Mouse (Mus musculus): Measurements from ENCODE around the gene Astn2. TPM values are rescaled to one million over a fixed set of nuclear protein-coding genes. Genes with fewer than 3 reads are reported as not detected.

Astn2 gene
- total and polyA plus RNA-seq, 3 experiments = not detected

DNA sequence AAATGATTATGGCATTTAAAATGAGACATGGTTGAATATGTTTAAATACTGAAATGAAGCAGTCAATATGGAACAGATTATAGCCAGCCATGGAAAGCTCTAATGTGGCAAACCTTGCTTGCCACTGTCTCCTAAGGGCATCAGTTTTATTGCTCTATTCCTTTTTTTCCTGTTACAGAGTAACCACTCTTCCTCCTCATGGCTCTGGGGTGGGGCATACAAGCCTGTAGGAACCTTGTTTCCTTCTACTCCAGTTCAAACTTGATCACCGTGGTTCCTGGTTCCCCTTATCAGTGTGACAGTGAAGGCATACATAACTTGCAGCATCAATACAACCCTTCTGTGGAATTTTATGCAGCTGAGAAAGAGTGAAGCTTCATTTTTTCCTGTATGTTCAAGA, 517.5 kb downstream of the Astn2 start:
- TF ChIP-seq USF2 (IDR thresholded peaks at IDR 0.05; ENCODE audit: borderline replicate concordance in 1 of 2, insufficient read depth in 1 of 2, low read depth in 1 of 2, low read length in 2 of 2) = no peak
- TF ChIP-seq NRF1 (IDR thresholded peaks at IDR 0.05; ENCODE audit: insufficient read depth, low read depth, low read length, poor library complexity, severe bottlenecking) = no peak
- TF ChIP-seq MEF2A (IDR thresholded peaks at IDR 0.05; ENCODE audit: extremely low read depth, insufficient replicate concordance, low read depth, low read length, poor library complexity, severe bottlenecking) = no peak
- TF ChIP-seq SIN3A (IDR thresholded peaks at IDR 0.05; ENCODE audit: low read length) = no peak
- TF ChIP-seq MAX (IDR thresholded peaks at IDR 0.05; ENCODE audit: low read length) = no peak
- TF ChIP-seq CHD2 (IDR thresholded peaks at IDR 0.05; ENCODE audit: low read length) = no peak
- no peak for TF ChIP-seq ELF1 (IDR thresholded peaks at IDR 0.05; ENCODE audit: low read depth, low read length)
- TF ChIP-seq POLR2AphosphoS2 (IDR thresholded peaks at IDR 0.05; ENCODE audit: low read length) = no peak
- TF ChIP-seq ZNF384 (IDR thresholded peaks at IDR 0.05; ENCODE audit: low read depth, low read length) = no peak
- TF ChIP-seq RCOR1 (IDR thresholded peaks at IDR 0.05; ENCODE audit: low read depth, low read length) = no peak
- no peak for TF ChIP-seq MAFK (IDR thresholded peaks at IDR 0.05; ENCODE audit: borderline replicate concordance, low read depth, low read length)
- TF ChIP-seq NELFE (IDR thresholded peaks at IDR 0.05; ENCODE audit: low read depth, low read length) = no peak
- no peak for TF ChIP-seq UBTF (IDR thresholded peaks at IDR 0.05; ENCODE audit: borderline replicate concordance, insufficient read depth, low read depth, low read length)
- no peak for TF ChIP-seq ZKSCAN1 (IDR thresholded peaks at IDR 0.05; ENCODE audit: low read depth, low read length)
- TF ChIP-seq EP300 (IDR thresholded peaks at IDR 0.05; ENCODE audit: low read depth in 1 of 2, low read length in 2 of 2) = no peak
- no peak for TF ChIP-seq GABPA (IDR thresholded peaks at IDR 0.05; ENCODE audit: low read depth, low read length)
- no peak for TF ChIP-seq MXI1 (IDR thresholded peaks at IDR 0.05; ENCODE audit: low read depth, low read length)
- TF ChIP-seq MYC (IDR thresholded peaks at IDR 0.05; ENCODE audit: low read depth, low read length) = no peak
- no peak for TF ChIP-seq TAL1 (IDR thresholded peaks at IDR 0.05; ENCODE audit: low read length)
- TF ChIP-seq POLR2AphosphoS5 (IDR thresholded peaks at IDR 0.05; ENCODE audit: borderline replicate concordance, low read depth, low read length) = no peak
- H3K27ac ChIP-seq (ENCODE audit: control insufficient read depth, low read depth, low read length) = no peak overlapping the region

DNA sequence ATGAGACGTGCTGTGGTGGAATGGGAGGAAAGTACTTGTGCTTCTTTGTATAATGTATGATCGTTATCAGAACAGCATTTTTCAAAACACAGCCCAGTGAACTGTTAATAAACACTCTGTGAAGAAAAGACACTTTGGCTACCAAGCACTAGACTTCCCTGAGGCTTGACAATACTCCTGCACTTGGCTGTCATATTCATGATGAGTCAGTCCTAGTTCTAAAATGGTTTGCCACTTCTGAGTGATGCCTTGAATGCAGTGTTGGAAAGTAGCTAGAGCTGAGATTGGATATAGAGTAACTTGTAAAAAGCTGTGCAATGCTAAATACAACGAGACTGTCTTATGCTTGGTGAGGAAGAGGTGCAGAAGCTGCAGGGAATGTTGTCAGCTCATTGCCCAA, 518.5 kb downstream of the Astn2 start:
- Histone ChIP-seq H3K36me3 (ENCODE audit: control insufficient read depth in 1 of 2, insufficient read depth in 2 of 2, low read length in 2 of 2) (no peaks in the 10 kb centered on the region), H3K9ac (ENCODE audit: control insufficient read depth, low read depth, low read length, poor library complexity, severe bottlenecking) (no peak overlapping the region), H3K79me2 (ENCODE audit: control insufficient read depth, insufficient read depth, low read length, poor library complexity) (no peaks in the 10 kb centered on the region), H3K4me1 (ENCODE audit: control insufficient read depth in 1 of 2, insufficient read depth in 2 of 2, low read length in 2 of 2) (no peaks in the 10 kb centered on the region), H3K4me3 (ENCODE audit: control insufficient read depth in 1 of 2, insufficient read depth in 1 of 2, low read depth in 2 of 2, low read length in 2 of 2) (no peak overlapping the region), H3K9me3 (replicated peaks; ENCODE audit: insufficient read depth, low read length) (no peaks in the 10 kb centered on the region), H3K27ac (ENCODE audit: control insufficient read depth, low read depth, low read length) (no peak overlapping the region), H3K27me3 (ENCODE audit: control insufficient read depth in 1 of 2, insufficient read depth in 2 of 2, low read length in 2 of 2) (no peaks in the 10 kb centered on the region)
- DNase-seq (ENCODE audit: low read depth, low spot score) = no peak
- no peak for TF ChIP-seq RAD21 (IDR thresholded peaks at IDR 0.05; ENCODE audit: low read depth, low read length)
- no peak for TF ChIP-seq RCOR1 (IDR thresholded peaks at IDR 0.05; ENCODE audit: low read depth, low read length)

More for the DNA sequence above, 517.5 kb downstream of the Astn2 start:
- no peaks in the 10 kb centered on the region for H3K9me3 ChIP-seq (replicated peaks; ENCODE audit: insufficient read depth, low read length)
- H3K36me3 ChIP-seq (ENCODE audit: control insufficient read depth in 1 of 2, insufficient read depth in 2 of 2, low read length in 2 of 2) = no peaks in the 10 kb centered on the region
- no peak overlapping the region for H3K9ac ChIP-seq (ENCODE audit: control insufficient read depth, low read depth, low read length, poor library complexity, severe bottlenecking)
- H3K79me2 ChIP-seq (ENCODE audit: control insufficient read depth, insufficient read depth, low read length, poor library complexity) = no peaks in the 10 kb centered on the region
- H3K27me3 ChIP-seq (ENCODE audit: control insufficient read depth in 1 of 2, insufficient read depth in 2 of 2, low read length in 2 of 2) = no peaks in the 10 kb centered on the region
- DNase-seq (ENCODE audit: low read depth, low spot score) = no peak
- no peak overlapping the region for H3K4me3 ChIP-seq (ENCODE audit: control insufficient read depth in 1 of 2, insufficient read depth in 1 of 2, low read depth in 2 of 2, low read length in 2 of 2)
- no peaks in the 10 kb centered on the region for H3K4me1 ChIP-seq (ENCODE audit: control insufficient read depth in 1 of 2, insufficient read depth in 2 of 2, low read length in 2 of 2)

Data from MEL (cell line).